Mouse (Mus musculus): ENCODE measurements at regions not wholly inside any gene's neighbourhood (a gene's known extent, or its start where the extent isn't known, plus 50 kb on each side); places are given as distances from the start of the nearest gene placed in this dataset.
A peak's percentile ranks its signal among the peaks of the same experiment; 100 is the strongest.

DNA sequence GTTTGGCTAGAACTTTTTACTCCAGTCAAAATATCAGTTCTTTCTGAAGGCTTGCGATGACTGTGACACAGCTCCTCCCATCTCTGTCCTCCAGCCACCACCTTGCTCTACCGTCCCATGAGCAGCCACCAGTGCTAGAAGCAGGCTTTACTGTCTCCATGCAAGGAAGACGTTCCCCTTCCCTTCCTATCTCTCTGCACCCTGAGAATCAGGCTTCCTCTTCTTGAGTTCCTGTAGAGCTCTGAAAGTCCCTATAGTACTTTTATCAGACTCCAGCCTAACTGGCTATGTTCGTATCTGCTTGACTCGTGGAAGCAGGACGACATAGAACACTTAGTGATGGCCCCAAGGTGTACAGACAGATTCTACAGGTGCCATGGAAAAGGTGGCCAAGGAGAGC, 173.2 kb downstream of the Irs2 start:
- ATAC-seq (replicated peaks; ENCODE audit: low FRiP score, low TSS enrichment, poor library complexity, severe bottlenecking) = peak; percentile 31

DNA sequence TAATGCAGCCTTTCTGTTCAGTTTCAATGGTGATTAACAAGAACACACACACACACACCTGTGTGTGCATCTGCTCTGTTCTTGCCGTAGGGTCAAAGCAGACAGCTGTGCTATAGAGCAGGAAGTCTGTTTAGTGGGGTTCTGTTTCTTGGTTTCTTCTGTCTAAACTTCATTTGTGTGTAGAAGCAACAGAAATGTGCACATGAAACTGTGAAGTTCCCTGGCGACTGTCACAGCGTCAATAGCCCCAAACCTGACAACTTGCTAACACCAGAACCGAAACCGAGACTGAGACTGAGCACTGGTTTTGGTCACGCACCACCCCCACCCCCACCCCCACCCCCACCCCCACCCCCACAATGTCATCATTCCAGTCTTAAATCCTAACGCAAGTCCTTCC, 176.4 kb downstream of the Irs2 start:
- no peak for ATAC-seq (replicated peaks; ENCODE audit: low FRiP score, low TSS enrichment, poor library complexity, severe bottlenecking)

DNA sequence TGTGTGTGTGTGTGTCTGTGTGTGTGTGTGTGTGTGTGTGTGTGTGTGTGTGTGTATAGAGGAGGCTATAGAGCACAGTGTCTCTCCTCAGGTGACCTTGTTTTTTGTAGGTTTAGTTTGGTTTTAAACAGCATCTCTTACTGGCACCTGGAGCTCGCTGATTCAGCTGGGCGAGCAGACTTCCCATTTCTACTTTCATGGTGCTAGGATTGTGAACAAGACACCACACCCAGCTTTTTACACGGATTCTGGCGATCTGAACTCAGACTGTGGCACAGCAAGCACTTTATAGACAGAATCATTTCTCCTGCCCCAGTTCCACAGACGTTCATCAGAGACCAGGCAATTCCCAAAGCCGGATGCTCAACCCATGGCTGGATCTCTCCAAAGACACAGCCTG, 177.0 kb downstream of the Irs2 start:
- no peak for ATAC-seq (replicated peaks; ENCODE audit: low FRiP score, low TSS enrichment, poor library complexity, severe bottlenecking)

- ATAC-seq (replicated peaks; ENCODE audit: low FRiP score, low TSS enrichment, poor library complexity, severe bottlenecking) = no peak
Observed at GRCm38 (mm10) chr8:10830835-10831234, 177.4 kb downstream of the Irs2 start.

GRCm38 (mm10) chr8:10828580-10828979, 179.7 kb downstream of the Irs2 start:
- no peak for ATAC-seq (replicated peaks; ENCODE audit: low FRiP score, low TSS enrichment, poor library complexity, severe bottlenecking)

- ATAC-seq (replicated peaks; ENCODE audit: low FRiP score, low TSS enrichment, poor library complexity, severe bottlenecking) = no peak
Observed at GRCm38 (mm10) chr8:10827560-10827959, 180.7 kb downstream of the Irs2 start.

DNA sequence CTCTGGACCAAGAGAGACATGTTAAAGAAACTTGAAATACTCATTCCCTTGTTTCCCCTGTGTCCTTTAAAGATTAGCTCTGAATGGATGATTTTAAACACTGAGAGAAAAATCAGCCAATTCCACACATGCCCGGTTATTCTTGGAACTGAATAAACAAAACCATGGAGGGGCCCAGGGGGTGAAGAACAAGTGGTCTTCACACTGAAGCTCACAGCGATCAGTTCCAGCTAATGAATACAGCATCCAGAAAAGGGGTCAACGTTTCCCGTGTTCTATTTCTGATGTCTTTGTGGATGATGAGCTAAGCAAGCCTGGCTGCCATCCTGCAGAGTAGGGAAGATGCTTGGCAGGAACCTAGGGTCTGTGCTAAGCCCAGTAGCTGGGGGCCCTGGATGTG, 182.3 kb downstream of the Irs2 start:
- no peak for ATAC-seq (replicated peaks; ENCODE audit: low FRiP score, low TSS enrichment, poor library complexity, severe bottlenecking)

DNA sequence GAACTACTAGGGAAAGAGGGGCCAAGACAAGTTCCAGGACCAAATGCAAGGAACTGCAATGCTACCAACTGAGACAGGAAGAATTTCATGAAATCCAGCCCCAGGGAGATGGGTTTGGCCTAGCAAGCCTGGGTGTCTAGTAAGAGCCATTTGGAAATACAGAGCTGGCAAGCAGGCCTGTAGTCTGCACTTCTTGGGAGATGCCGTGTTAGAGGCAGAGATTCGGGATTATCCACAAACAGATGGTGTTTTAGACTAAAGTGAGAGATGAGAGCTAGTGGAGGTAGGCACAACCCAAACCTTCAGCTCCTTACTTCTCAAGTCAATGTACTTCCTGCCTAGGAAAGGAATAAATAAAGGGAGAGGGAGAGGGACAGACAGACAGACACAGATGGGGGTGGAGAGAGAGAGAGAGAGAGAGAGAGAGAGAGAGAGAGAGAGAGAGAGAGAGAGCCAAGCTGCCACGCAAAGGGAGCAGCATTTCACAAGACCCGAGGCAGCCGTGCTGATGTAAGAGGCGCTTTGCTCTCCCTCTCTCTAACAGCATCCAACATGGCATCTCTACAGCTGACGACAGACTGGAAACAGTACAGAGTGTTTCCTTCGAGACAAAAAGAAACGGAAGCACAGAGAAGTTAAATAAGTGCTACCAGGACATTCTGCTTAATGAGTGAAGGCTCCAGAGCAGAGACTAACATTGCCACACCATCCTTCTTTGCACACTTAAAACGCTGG, 182.9 kb downstream of the Irs2 start:
- ATAC-seq (replicated peaks; ENCODE audit: low FRiP score, low TSS enrichment, poor library complexity, severe bottlenecking) = no peak

DNA sequence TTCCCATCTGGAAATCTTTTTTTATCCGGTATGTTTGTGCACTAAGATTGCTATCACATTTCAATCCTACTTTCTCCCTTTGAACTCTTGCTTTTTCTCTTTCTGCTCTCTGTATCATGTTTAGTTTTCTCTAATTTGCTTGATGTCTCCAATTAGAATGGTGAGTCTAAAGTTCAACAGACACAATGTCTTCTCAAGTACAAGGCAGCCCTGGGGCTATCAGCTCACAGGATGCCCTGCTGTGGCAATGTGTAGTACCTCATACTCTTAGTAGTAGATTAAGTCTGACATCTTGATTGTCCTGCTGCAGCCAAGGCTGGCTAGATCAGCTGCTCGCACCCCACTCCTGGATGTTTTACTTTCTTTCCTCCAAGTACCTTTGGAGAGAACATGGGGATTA, 186.4 kb downstream of the Irs2 start:
- ATAC-seq (replicated peaks; ENCODE audit: low FRiP score, low TSS enrichment, poor library complexity, severe bottlenecking) = no peak

DNA sequence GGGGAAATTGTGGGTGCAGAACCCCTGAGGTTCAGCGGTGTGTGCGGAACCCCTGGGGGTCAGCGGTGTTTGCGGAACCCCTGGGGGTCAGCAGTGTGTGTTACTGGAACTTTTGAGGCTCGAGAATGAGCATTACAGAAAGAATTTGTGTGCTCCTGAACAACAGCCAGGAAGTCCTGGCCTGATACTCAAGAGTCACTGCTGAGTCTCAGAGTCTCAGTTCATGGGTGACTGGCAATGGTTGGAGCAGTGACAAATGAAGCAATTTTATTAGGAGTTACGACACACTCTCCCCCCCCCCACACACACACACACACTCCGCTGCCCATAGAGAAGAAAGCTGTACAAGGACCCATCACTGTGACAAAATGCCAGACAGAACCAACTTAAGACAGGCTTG, 193.8 kb downstream of the Irs2 start:
- no peak for ATAC-seq (replicated peaks; ENCODE audit: low FRiP score, low TSS enrichment, poor library complexity, severe bottlenecking)

GRCm38 (mm10) chr8:10812060-10812670, 196.1 kb downstream of the Irs2 start:
- no peak for ATAC-seq (replicated peaks; ENCODE audit: low FRiP score, low TSS enrichment, poor library complexity, severe bottlenecking)

GRCm38 (mm10) chr8:10807040-10807439, 201.2 kb downstream of the Irs2 start:
- no peak for ATAC-seq (replicated peaks; ENCODE audit: low FRiP score, low TSS enrichment, poor library complexity, severe bottlenecking)

- ATAC-seq (replicated peaks; ENCODE audit: low FRiP score, low TSS enrichment, poor library complexity, severe bottlenecking) = no peak
Observed at GRCm38 (mm10) chr8:10805405-10806151, 202.7 kb downstream of the Irs2 start.

DNA sequence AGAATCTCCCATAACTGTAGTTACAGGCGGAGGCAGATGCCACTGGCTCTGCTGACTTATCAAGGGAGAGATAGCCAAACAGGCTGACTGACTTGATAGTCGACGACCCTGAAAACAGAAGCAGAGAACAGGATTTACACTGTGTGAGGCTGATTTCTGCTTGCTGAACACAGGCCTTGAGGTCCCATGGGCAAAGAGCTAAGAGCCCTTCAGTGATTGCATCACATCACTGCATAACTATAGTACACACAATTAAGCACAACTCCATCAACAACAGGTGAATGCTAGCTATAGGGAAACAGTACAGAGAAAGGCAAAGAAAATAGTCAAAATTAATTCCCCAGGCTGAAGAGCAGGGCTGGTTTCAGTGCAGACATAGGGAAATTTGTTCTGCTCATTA, 203.3 kb downstream of the Irs2 start:
- ATAC-seq (replicated peaks; ENCODE audit: low FRiP score, low TSS enrichment, poor library complexity, severe bottlenecking) = no peak

- ATAC-seq (replicated peaks; ENCODE audit: low FRiP score, low TSS enrichment, poor library complexity, severe bottlenecking) = no peak
Observed at GRCm38 (mm10) chr8:10802003-10802402, 206.3 kb downstream of the Irs2 start.

DNA sequence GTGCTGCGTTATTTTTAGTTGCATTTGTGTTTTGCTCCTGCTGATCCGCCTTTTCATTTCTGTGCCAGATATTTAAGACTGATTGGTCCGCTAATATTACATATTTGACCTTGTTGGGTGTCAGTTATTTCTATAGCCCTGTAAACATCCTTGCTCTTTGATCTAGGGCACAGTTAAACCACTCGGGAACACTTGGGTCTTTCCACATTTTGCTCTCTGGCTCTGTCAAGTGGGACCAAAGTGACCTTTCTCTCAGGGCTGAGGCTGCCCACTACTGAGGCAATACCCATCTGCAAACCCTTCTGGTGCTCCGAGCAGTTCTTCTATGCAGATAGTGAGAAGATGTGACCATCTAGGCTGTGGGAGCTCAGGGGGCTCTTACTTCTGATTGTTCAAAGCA, 206.7 kb downstream of the Irs2 start:
- no peak for ATAC-seq (replicated peaks; ENCODE audit: low FRiP score, low TSS enrichment, poor library complexity, severe bottlenecking)

DNA sequence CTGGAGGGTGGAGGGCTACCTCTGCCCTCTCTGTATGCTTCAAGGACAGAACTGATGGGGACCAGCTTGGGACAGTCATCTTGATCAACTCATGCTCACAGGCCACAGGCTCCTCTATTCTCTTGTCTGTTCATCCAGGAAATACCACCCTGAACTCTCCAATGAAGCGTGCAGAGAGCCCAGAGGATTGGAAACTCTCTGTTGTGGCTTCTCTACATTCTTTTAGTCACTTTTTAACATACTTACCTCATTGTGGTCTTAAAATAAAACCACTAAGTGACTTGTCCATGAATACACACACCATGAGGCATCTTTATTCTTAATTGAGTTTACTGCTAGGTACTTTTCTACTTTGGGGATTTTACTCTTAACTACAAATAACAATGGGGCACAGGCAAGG, 209.8 kb downstream of the Irs2 start:
- no peak for ATAC-seq (replicated peaks; ENCODE audit: low FRiP score, low TSS enrichment, poor library complexity, severe bottlenecking)

GRCm38 (mm10) chr8:10794367-10795189, 213.7 kb downstream of the Irs2 start:
- ATAC-seq (replicated peaks; ENCODE audit: low FRiP score, low TSS enrichment, poor library complexity, severe bottlenecking) = no peak

DNA sequence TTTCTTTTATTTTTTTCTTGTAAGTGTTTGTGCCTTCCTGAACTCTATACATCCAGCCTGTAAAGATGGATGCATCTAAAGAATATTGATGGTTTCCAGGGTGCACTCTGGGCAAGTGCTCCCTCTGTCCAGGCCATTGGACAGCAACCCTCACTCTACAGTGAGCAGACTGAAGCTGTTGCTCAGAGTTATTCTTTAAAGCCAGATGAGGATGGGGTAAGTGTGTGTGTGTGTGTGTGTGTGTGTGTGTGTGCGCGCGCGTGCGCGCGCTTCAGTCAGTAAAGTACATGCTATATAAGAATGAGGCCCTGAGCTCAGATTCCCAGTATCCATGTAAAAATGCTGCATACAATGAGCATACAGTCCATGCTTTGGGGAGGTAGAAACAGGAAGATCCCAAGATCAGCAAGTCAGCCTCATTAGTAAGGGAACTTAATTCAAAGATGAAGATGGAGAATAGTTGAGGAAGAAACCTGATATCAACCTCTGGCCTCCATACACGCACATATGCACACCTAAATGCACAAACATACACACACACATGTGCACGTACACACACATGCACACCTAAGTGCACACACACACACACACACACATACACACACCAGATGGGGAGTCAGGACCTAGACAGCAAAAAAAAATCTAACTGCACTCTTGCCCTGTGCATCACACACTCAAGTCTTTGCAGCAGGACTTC, 214.4 kb downstream of the Irs2 start:
- ATAC-seq (replicated peaks; ENCODE audit: low FRiP score, low TSS enrichment, poor library complexity, severe bottlenecking) = no peak

Data from megakaryocyte-erythroid progenitor cell, adult 5-6 weeks (primary cell).